Mouse (Mus musculus) c-Kit-positive CD71-negative TER-119-negative erythroid progenitor cells, embryonic 14.5 days (primary cell): ENCODE data around the gene Cuedc1.
A peak's percentile ranks its signal among the peaks of the same experiment; 100 is the strongest.
"Not testable (repeated sequence)": the region's sequence is repeated elsewhere in the genome, so short reads cannot be mapped to it uniquely, and the experiment has no call there.

Experiments used
- DNase-seq: peaks from one replicate; pipeline ENCODE4 v3.0.0-alpha.2; 2013; ENCODE audit warnings: low read depth

The Cuedc1 gene

GRCm38 (mm10) chr11:88203712-88204532 lies 106.1 kb downstream of the Cuedc1 start, which contains the start of gene Mrps23:
Gene Mrps23, plus strand, starts transcription at chr11:88204388.
- DNase-seq, result peak; percentile 83

GRCm38 (mm10) chr11:88204593-88205368 lies 106.9 kb downstream of the Cuedc1 start:
- no peak for DNase-seq

GRCm38 (mm10) chr11:88206576-88206975 lies 108.7 kb downstream of the Cuedc1 start:
- DNase-seq, result not testable (repeated sequence)

GRCm38 (mm10) chr11:88207697-88208096 lies 109.8 kb downstream of the Cuedc1 start:
- DNase-seq, result no peak

- no peak for DNase-seq
These were observed 114.1 kb downstream of the Cuedc1 start for GRCm38 (mm10) chr11:88211824-88212582.

- no peak for DNase-seq
These were observed 115.9 kb downstream of the Cuedc1 start for GRCm38 (mm10) chr11:88213757-88214156.

- no peak for DNase-seq
These were observed 117.3 kb downstream of the Cuedc1 start for GRCm38 (mm10) chr11:88214881-88215831.

GRCm38 (mm10) chr11:88216231-88216685 lies 118.4 kb downstream of the Cuedc1 start:
- DNase-seq, result no peak

- no peak for DNase-seq
These were observed 120.3 kb downstream of the Cuedc1 start for GRCm38 (mm10) chr11:88218155-88218554.

GRCm38 (mm10) chr11:88218586-88218985 lies 120.7 kb downstream of the Cuedc1 start:
- DNase-seq, result no peak

- no peak for DNase-seq
These were observed 124.1 kb downstream of the Cuedc1 start for GRCm38 (mm10) chr11:88221929-88222475.

GRCm38 (mm10) chr11:88227001-88227957 lies 129.4 kb downstream of the Cuedc1 start:
- DNase-seq, result no peak

- DNase-seq, result no peak
These were observed 133.4 kb downstream of the Cuedc1 start for GRCm38 (mm10) chr11:88231213-88231790.

- peak; percentile 57 for DNase-seq
These were observed 135.9 kb downstream of the Cuedc1 start for GRCm38 (mm10) chr11:88233528-88234427.

GRCm38 (mm10) chr11:88234789-88235188 lies 136.9 kb downstream of the Cuedc1 start:
- no peak for DNase-seq

- DNase-seq, result no peak
These were observed 137.7 kb downstream of the Cuedc1 start for GRCm38 (mm10) chr11:88235221-88236203.

- DNase-seq, result no peak
These were observed 142.4 kb downstream of the Cuedc1 start for GRCm38 (mm10) chr11:88240275-88240674.
